Mouse (Mus musculus): ENCODE measurements around the gene Ereg. TPM values are rescaled to one million over a fixed set of nuclear protein-coding genes. Genes with fewer than 3 reads are reported as not detected.

Ereg gene
- polyA plus RNA-seq, 1 experiment: 0.15 TPM

- no peaks in the 10 kb centered on the region for H3K9me3 ChIP-seq (replicated peaks; ENCODE audit: control insufficient read depth, insufficient read depth, low read length, poor library complexity, severe bottlenecking)
- H3K4me3 ChIP-seq (ENCODE audit: low read depth, low read length): no peak overlapping the region
- H3K27ac ChIP-seq (ENCODE audit: insufficient read depth, low read length): no peak overlapping the region
- no peak overlapping the region for H3K9ac ChIP-seq (ENCODE audit: low read depth, poor library complexity, severe bottlenecking)
- TF ChIP-seq POLR2A (IDR thresholded peaks at IDR 0.05; ENCODE audit: insufficient read depth, low read length): no peak
- no peak for TF ChIP-seq EP300 (IDR thresholded peaks at IDR 0.05; ENCODE audit: insufficient read depth, low read depth, low read length)
- TF ChIP-seq CTCF (IDR thresholded peaks at IDR 0.05; ENCODE audit: low read depth, low read length): no peak
- no peaks in the 10 kb centered on the region for H3K36me3 ChIP-seq (ENCODE audit: control insufficient read depth, insufficient read depth, low read length, poor library complexity, severe bottlenecking)
- H3K4me1 ChIP-seq (ENCODE audit: control insufficient read depth, insufficient read depth, low read length): no peaks in the 10 kb centered on the region
- H3K27me3 ChIP-seq (ENCODE audit: control insufficient read depth, insufficient read depth, low read length, poor library complexity, severe bottlenecking): no peaks in the 10 kb centered on the region; the same call in 1 of the 2 replicates
Observed at GRCm38 (mm10) chr5:91097911-91098614, 23.6 kb downstream of the Ereg start.

GRCm38 (mm10) chr5:91101742-91102141, 27.3 kb downstream of the Ereg start:
- Histone ChIP-seq H3K27me3 (ENCODE audit: control insufficient read depth, insufficient read depth, low read length, poor library complexity, severe bottlenecking) (no peaks in the 10 kb centered on the region), H3K9ac (ENCODE audit: low read depth, poor library complexity, severe bottlenecking) (no peak overlapping the region), H3K27ac (ENCODE audit: insufficient read depth, low read length) (no peak overlapping the region), H3K4me1 (ENCODE audit: control insufficient read depth, insufficient read depth, low read length) (no peaks in the 10 kb centered on the region), H3K36me3 (ENCODE audit: control insufficient read depth, insufficient read depth, low read length, poor library complexity, severe bottlenecking) (no peaks in the 10 kb centered on the region), H3K9me3 (replicated peaks; ENCODE audit: control insufficient read depth, insufficient read depth, low read length, poor library complexity, severe bottlenecking) (no peaks in the 10 kb centered on the region), H3K4me3 (ENCODE audit: low read depth, low read length) (no peak overlapping the region)
- TF ChIP-seq CTCF (IDR thresholded peaks at IDR 0.05; ENCODE audit: low read depth, low read length): no peak
- TF ChIP-seq POLR2A (IDR thresholded peaks at IDR 0.05; ENCODE audit: insufficient read depth, low read length): no peak
- no peak for TF ChIP-seq EP300 (IDR thresholded peaks at IDR 0.05; ENCODE audit: insufficient read depth, low read depth, low read length)

- no peaks in the 10 kb centered on the region for H3K9me3 ChIP-seq (replicated peaks; ENCODE audit: control insufficient read depth, insufficient read depth, low read length, poor library complexity, severe bottlenecking)
- H3K4me3 ChIP-seq (ENCODE audit: low read depth, low read length): no peak overlapping the region
- H3K9ac ChIP-seq (ENCODE audit: low read depth, poor library complexity, severe bottlenecking): no peak overlapping the region
- no peaks in the 10 kb centered on the region for H3K36me3 ChIP-seq (ENCODE audit: control insufficient read depth, insufficient read depth, low read length, poor library complexity, severe bottlenecking)
- H3K4me1 ChIP-seq (ENCODE audit: control insufficient read depth, insufficient read depth, low read length): no peaks in the 10 kb centered on the region
- no peak overlapping the region for H3K27ac ChIP-seq (ENCODE audit: insufficient read depth, low read length)
- TF ChIP-seq POLR2A (IDR thresholded peaks at IDR 0.05; ENCODE audit: insufficient read depth, low read length) (no peak), EP300 (IDR thresholded peaks at IDR 0.05; ENCODE audit: insufficient read depth, low read depth, low read length) (no peak), CTCF (IDR thresholded peaks at IDR 0.05; ENCODE audit: low read depth, low read length) (no peak)
- no peaks in the 10 kb centered on the region for H3K27me3 ChIP-seq (ENCODE audit: control insufficient read depth, insufficient read depth, low read length, poor library complexity, severe bottlenecking)
Observed at GRCm38 (mm10) chr5:91103943-91104665, 29.7 kb downstream of the Ereg start.

DNA sequence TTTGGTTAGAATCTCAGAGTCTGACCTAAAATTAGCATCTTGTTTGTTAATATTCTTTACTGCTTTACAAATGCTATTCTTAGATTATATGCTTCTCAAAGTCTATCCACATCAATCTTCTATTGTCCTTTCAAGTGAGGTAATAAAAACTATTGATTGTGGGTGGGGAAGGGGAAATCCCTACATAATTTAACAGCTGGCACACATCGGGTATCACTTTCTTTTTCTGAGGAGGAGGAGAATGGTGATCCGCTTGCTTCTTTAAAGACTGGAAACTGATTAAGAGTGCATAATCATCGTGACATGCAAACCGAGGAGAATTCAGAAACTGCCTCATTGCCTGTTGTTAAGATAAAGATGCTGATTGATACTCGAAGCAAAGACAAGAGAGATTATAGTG, 31.8 kb downstream of the Ereg start:
- TF ChIP-seq POLR2A (IDR thresholded peaks at IDR 0.05; ENCODE audit: insufficient read depth, low read length) (no peak), CTCF (IDR thresholded peaks at IDR 0.05; ENCODE audit: low read depth, low read length) (no peak), EP300 (IDR thresholded peaks at IDR 0.05; ENCODE audit: insufficient read depth, low read depth, low read length) (no peak)
- Histone ChIP-seq H3K4me3 (ENCODE audit: low read depth, low read length) (no peak overlapping the region), H3K27me3 (ENCODE audit: control insufficient read depth, insufficient read depth, low read length, poor library complexity, severe bottlenecking) (no peaks in the 10 kb centered on the region; the same call in 1 of the 2 replicates), H3K27ac (ENCODE audit: insufficient read depth, low read length) (no peak overlapping the region), H3K9ac (ENCODE audit: low read depth, poor library complexity, severe bottlenecking) (no peak overlapping the region), H3K9me3 (replicated peaks; ENCODE audit: control insufficient read depth, insufficient read depth, low read length, poor library complexity, severe bottlenecking) (no peaks in the 10 kb centered on the region), H3K4me1 (ENCODE audit: control insufficient read depth, insufficient read depth, low read length) (no peaks in the 10 kb centered on the region), H3K36me3 (ENCODE audit: control insufficient read depth, insufficient read depth, low read length, poor library complexity, severe bottlenecking) (no peaks in the 10 kb centered on the region)

DNA sequence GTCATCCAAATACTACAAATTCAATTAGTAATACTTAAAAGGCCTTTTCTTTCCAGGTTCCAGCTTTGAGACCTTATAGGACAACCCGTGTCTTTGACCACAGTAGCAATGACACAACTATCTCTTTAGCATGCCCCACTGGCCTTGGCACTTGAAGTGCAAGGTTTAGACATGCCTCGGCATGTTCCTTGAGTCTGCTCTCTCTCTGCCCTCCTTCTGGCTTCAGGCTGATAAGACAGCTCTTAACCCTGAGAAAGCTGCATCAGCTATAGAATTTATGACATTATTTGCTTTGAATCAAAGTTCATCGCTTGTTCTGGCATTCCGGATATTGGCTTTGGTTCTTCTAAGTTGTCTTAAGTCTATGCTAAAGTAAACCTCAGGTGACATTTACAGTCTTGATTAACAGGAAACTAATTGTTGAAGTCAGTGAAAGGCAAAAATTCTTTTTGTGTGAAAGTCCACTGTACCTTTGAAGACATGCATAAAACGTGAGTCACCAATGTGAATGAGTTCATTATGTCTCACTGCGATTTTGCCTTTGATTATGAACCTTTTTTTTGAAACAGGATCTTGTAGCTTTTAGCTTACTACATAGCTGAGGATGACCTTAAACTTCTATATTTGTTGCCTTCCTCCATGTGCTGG, 35.7 kb downstream of the Ereg start:
- Histone ChIP-seq H3K4me3 (ENCODE audit: low read depth, low read length) (no peak overlapping the region), H3K36me3 (ENCODE audit: control insufficient read depth, insufficient read depth, low read length, poor library complexity, severe bottlenecking) (no peaks in the 10 kb centered on the region), H3K27ac (ENCODE audit: insufficient read depth, low read length) (no peak overlapping the region), H3K9me3 (replicated peaks; ENCODE audit: control insufficient read depth, insufficient read depth, low read length, poor library complexity, severe bottlenecking) (no peaks in the 10 kb centered on the region), H3K4me1 (ENCODE audit: control insufficient read depth, insufficient read depth, low read length) (no peaks in the 10 kb centered on the region), H3K9ac (ENCODE audit: low read depth, poor library complexity, severe bottlenecking) (no peak overlapping the region), H3K27me3 (ENCODE audit: control insufficient read depth, insufficient read depth, low read length, poor library complexity, severe bottlenecking) (no peaks in the 10 kb centered on the region; the same call in 1 of the 2 replicates)
- TF ChIP-seq CTCF (IDR thresholded peaks at IDR 0.05; ENCODE audit: low read depth, low read length) (no peak), EP300 (IDR thresholded peaks at IDR 0.05; ENCODE audit: insufficient read depth, low read depth, low read length) (no peak), POLR2A (IDR thresholded peaks at IDR 0.05; ENCODE audit: insufficient read depth, low read length) (no peak)

Data from ES-Bruce4 (cell line).